Mouse (Mus musculus): ENCODE measurements around the gene Kctd2.

DNA sequence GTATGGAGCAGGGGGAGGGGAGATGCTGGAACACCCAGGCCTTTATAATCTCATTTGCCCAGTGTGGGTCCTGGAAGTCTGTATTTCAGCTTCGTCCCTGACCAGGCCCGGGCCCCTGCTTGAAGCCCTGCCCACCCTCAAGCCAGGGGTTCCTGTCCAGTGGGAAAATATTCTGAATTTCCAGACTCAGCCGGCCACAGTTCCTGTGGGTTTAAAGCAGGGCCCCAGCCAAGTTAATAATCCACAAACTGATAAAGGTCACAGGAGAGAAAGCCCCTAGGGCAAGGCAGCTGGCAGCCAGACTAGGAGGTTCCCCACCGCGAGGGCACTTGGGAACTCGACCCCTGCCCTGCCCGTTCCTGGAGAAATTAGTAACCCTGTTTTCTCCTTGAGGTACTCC is 29.1 kb downstream of the Kctd2 start:
- TF ChIP-seq ZNF384 (IDR thresholded peaks at IDR 0.05; ENCODE audit: low read depth, low read length) (no peak), CHD2 (IDR thresholded peaks at IDR 0.05; ENCODE audit: low read depth, low read length) (no peak), MAFK (IDR thresholded peaks at IDR 0.05; ENCODE audit: insufficient read depth, low read depth, low read length) (no peak), ZC3H11A (IDR thresholded peaks at IDR 0.05; ENCODE audit: borderline replicate concordance, low read depth, low read length) (no peak), HCFC1 (IDR thresholded peaks at IDR 0.05; ENCODE audit: borderline replicate concordance, insufficient read depth, low read length) (no peak)

All from ES-E14 (cell line).